Mouse (Mus musculus) lung, embryonic 16.5 days (tissue): ENCODE data around the gene Emilin1. TPM values are rescaled to one million over a fixed set of nuclear protein-coding genes. Genes with fewer than 3 reads are reported as not detected.

Experiments
- polyA plus RNA-seq: library from polyadenylated mRNA; unstranded; fragments of >200 nt; fragmentation: Nextera tagmentation; extraction: Ambion mirVana; gene quantifications from 2 replicates; pipeline ENCODE4 v1.2.1, GENCODE M21; 2015

The Emilin1 gene
- polyA plus RNA-seq, 1 experiment from 2014 or later, result 212 TPM

Other genes starting within 250 kb of the Emilin1 start
- gene Cenpa, start 246.6 kb upstream of the Emilin1 start, polyA plus RNA-seq, result 280 and 298 TPM in 2 replicates
- gene Dpysl5, start 201.8 kb upstream of the Emilin1 start, polyA plus RNA-seq, result 4.7 and 4.8 TPM in 2 replicates
- gene Mapre3, start 98.8 kb upstream of the Emilin1 start, polyA plus RNA-seq, result 22.4 and 25.4 TPM in 2 replicates
- 79.8 and 84.4 TPM in 2 replicates for gene Tmem214, start 45.4 kb upstream of the Emilin1 start, polyA plus RNA-seq
- gene Agbl5, start 24.7 kb upstream of the Emilin1 start, polyA plus RNA-seq, result 20.9 and 21.2 TPM in 2 replicates
- 446 TPM in 2 replicates for gene Ost4, start 5.6 kb upstream of the Emilin1 start, polyA plus RNA-seq
- gene Khk, start 8.0 kb downstream of the Emilin1 start, polyA plus RNA-seq, result 13.2 and 15.0 TPM in 2 replicates
- 2.1 and 3.3 TPM in 2 replicates for gene Cgref1, start 32.2 kb downstream of the Emilin1 start, polyA plus RNA-seq
- gene Preb, start 47.0 kb downstream of the Emilin1 start, polyA plus RNA-seq, result 125 and 129 TPM in 2 replicates
- gene Tcf23, start 55.3 kb downstream of the Emilin1 start, polyA plus RNA-seq, result 0.21 and 0.40 TPM in 2 replicates
- 170 and 172 TPM in 2 replicates for gene Atraid, start 134.9 kb downstream of the Emilin1 start, polyA plus RNA-seq
- gene Slc5a6, start 135.5 kb downstream of the Emilin1 start, polyA plus RNA-seq, result 6.1 and 8.2 TPM in 2 replicates
- gene Cad, start 141.4 kb downstream of the Emilin1 start, polyA plus RNA-seq, result 19.8 and 23.7 TPM in 2 replicates
- gene Dnajc5g, start 192.9 kb downstream of the Emilin1 start, polyA plus RNA-seq, result not detected in 2 replicates
- gene Slc30a3, start 194.8 kb downstream of the Emilin1 start, polyA plus RNA-seq, result 0.25 and 0.54 TPM in 2 replicates
- gene Trim54, start 203.3 kb downstream of the Emilin1 start, polyA plus RNA-seq, result 0.65 and 2.3 TPM in 2 replicates
- not detected in 2 replicates for gene Ucn, start 225.4 kb downstream of the Emilin1 start, polyA plus RNA-seq
- gene Mpv17, start 240.8 kb downstream of the Emilin1 start, polyA plus RNA-seq, result 59.0 and 61.3 TPM in 2 replicates